Mouse (Mus musculus) subcutaneous adipose tissue, adult 2 months (tissue): ENCODE measurements around the gene H2-T24. TPM values are rescaled to one million over a fixed set of nuclear protein-coding genes. Genes with fewer than 3 reads are reported as not detected.

ENCODE experiments used
- polyA plus RNA-seq: library from polyadenylated mRNA; depleted of rRNA; stranded (reverse); fragments of >200 nt; gene quantifications from 2 replicates; pipeline ENCODE4 v1.2.3, GENCODE M21; 2012; ENCODE audit warnings: low replicate concordance; rRNA removed

H2-T24 gene
- 2.8 and 14.8 TPM in 2 replicates for polyA plus RNA-seq

GRCm38 (mm10) chr17:36020191-36021073 is at the start of gene H2-T24:
Gene H2-T24, minus strand, starts transcription at chr17:36020560.

DNA sequence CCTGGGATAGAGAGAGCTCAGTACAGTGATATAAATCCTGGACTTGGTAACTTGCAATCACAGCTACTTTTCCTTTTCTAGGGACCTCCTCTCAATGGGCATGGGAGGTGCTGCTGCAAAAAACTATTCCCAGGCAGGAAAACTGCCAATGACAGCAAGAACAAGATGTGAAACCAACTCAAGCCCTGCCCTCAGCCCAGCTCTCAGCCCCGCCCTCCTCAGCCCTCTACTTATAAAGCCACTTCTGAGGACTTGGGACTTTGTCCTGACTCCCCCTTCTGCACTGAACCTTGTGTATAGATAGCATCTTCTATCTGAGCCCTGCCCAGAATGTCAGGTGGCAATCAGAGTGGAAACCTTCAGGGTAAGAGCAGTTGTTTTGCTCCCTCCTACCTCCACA is 38.0 kb upstream of the H2-T24 start, which contains the start of gene Gm11127:
Gm11127 (minus strand) TSS at position 10 of the 400 bp plus-strand sequence.

DNA sequence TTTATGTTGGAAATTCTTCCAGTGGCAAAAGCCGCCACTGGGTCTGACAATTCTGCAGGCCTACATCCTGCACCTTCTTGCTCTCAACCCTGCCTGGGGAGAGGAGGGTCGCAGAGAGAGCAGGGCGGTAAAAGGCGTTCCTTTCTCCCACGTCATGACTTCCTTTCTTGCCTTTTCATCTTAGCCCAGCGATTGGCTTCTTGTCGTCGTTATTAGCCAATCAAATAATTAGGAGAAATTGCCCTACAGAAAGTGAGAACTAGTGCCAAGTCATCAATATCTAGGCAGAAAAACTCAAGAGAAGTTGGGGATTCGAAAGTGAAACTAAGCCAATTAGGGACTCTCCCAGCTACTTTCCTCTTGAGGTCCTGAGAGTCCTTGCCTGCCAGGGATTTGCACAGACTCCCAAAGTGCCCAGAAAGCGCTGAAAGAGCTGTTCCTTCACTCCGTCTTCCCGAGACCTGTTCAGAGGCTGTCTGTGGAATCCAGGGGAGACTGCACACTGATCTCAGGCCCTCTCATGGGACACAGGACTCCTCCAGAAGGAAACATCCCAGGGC is 22.3 kb upstream of the H2-T24 start, which contains the start of the genes H2-T22 and Gm6034:
H2-T22 (minus strand) TSS at position 138 of the 560 bp plus-strand sequence.
Gm6034 (plus strand) TSS at position 352 of the 560 bp plus-strand sequence.

GRCm38 (mm10) chr17:36032351-36032875 is 12.1 kb upstream of the H2-T24 start, which contains the start of gene H2-T23:
Gene H2-T23, minus strand, starts transcription at chr17:36032855.

DNA sequence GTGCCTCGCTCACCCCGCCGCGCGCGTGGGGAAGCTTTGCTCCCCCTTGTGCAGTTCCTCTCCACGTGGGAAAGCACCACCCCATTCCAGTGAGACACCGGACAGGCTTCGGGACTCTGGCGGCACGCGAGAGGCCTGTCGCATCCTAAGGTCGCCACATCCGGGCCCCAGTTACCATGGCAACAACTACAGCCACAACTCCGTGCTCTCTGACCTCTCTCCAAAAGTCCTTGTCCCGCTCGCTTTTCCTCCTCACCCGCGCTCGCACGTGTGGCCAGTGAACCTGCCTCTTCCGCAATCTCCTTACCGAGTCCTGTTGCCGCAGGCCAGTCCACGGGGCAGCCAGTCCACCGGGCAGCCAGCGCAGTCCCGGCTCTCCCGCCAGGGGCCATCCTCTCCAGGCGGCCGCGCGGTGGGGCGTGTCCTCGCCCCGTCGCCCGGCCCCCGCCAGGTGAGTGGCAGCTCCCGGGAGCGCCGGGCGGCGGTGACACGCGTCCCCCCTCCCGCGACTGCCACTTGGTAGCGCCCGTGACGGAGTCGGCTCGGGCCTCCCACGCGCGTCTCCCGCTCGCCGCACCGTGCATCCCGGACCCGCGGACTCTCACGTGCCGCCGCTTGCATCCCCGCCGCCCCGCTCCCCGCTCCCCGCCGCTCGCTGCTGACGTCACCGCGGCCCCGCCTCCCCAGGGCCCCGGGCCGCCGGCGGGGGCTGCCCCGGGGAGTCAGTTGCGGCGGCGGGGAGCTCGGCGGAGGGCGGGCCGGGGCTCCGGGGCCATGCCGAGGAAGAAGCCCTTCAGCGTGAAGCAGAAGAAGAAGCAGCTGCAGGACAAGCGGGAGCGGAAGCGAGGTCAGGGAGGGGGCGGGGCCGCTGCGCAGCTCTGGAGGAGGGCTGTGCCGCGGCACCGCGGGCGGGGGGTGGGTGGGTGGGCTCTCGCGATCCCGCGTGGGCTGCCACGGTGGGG is 40.7 kb downstream of the H2-T24 start, which contains the start of the genes Gnl1 and Prr3:
Gnl1 (plus strand) TSS at position 451 of the 962 bp plus-strand sequence.
Prr3 (minus strand) TSS at position 836 of the 962 bp plus-strand sequence.

GRCm38 (mm10) chr17:35969418-35970389 is 50.7 kb downstream of the H2-T24 start, which contains the start of gene Abcf1:
Gene Abcf1, minus strand, starts transcription at chr17:35969761.

Other genes with a start within 250 kb of the H2-T24 start
- gene Ier3, start 198.9 kb downstream of the H2-T24 start, polyA plus RNA-seq, result 11.6 and 26.3 TPM in 2 replicates
- gene Flot1, start 197.3 kb downstream of the H2-T24 start, polyA plus RNA-seq, result 74.1 and 117 TPM in 2 replicates
- gene Tubb5, start 182.3 kb downstream of the H2-T24 start, polyA plus RNA-seq, result 262 and 722 TPM in 2 replicates
- 6.8 and 17.1 TPM in 2 replicates for gene Mdc1, start 179.0 kb downstream of the H2-T24 start, polyA plus RNA-seq
- 8.9 and 33.1 TPM in 2 replicates for gene Nrm, start 159.2 kb downstream of the H2-T24 start, polyA plus RNA-seq
- gene Ppp1r18, start 155.0 kb downstream of the H2-T24 start, polyA plus RNA-seq, result 70.8 and 77.1 TPM in 2 replicates
- gene Dhx16, start 140.7 kb downstream of the H2-T24 start, polyA plus RNA-seq, result 59.8 and 74.9 TPM in 2 replicates
- 56.2 and 59.4 TPM in 2 replicates for gene 2310061I04Rik, start 123.1 kb downstream of the H2-T24 start, polyA plus RNA-seq
- gene Atat1, start 110.5 kb downstream of the H2-T24 start, polyA plus RNA-seq, result 55.6 and 80.0 TPM in 2 replicates
- 122 and 128 TPM in 2 replicates for gene Mrps18b, start 104.2 kb downstream of the H2-T24 start, polyA plus RNA-seq
- gene Ppp1r10, start 104.1 kb downstream of the H2-T24 start, polyA plus RNA-seq, result 18.8 and 32.6 TPM in 2 replicates
- 61.7 and 91.3 TPM in 2 replicates for gene Abcf1, start 50.8 kb downstream of the H2-T24 start, polyA plus RNA-seq
- 23.8 and 31.5 TPM in 2 replicates for gene Gnl1, start 40.7 kb downstream of the H2-T24 start, polyA plus RNA-seq
- 18.8 and 28.7 TPM in 2 replicates for gene Prr3, start 40.3 kb downstream of the H2-T24 start, polyA plus RNA-seq
- 124 and 208 TPM in 2 replicates for gene H2-T23, start 12.3 kb upstream of the H2-T24 start, polyA plus RNA-seq
- 82.2 and 154 TPM in 2 replicates for gene H2-T22, start 22.2 kb upstream of the H2-T24 start, polyA plus RNA-seq
- 0.14 TPM in 1 of 2 replicates, not detected in the other for gene Gm6034, start 22.4 kb upstream of the H2-T24 start, polyA plus RNA-seq
- gene Gm11127, start 37.8 kb upstream of the H2-T24 start, polyA plus RNA-seq, result 0.21 and 0.52 TPM in 2 replicates
- gene Gm19684, start 101.1 kb upstream of the H2-T24 start, polyA plus RNA-seq, result 0.33 and 0.83 TPM in 2 replicates
- gene Gm7030, start 108.9 kb upstream of the H2-T24 start, polyA plus RNA-seq, result 0.33 TPM in 1 of 2 replicates, not detected in the other
- gene Gm8909, start 148.0 kb upstream of the H2-T24 start, polyA plus RNA-seq, result not detected in 2 replicates
- gene H2-T3, start 169.7 kb upstream of the H2-T24 start, polyA plus RNA-seq, result 0.13 TPM in 1 of 2 replicates, not detected in the other
- gene Rpp21, start 237.5 kb upstream of the H2-T24 start, polyA plus RNA-seq, result 59.1 and 59.4 TPM in 2 replicates